Mouse (Mus musculus) brain, embryonic 14.5 days (tissue): ENCODE results near the gene Plcb1. TPM values are rescaled to one million over a fixed set of nuclear protein-coding genes. Genes with fewer than 3 reads are reported as not detected.

Experiments
- DNase-seq: peaks from one replicate; pipeline ENCODE4 v3.0.0-alpha.2; 2011; ENCODE audit warnings: low read depth
- CTCF ChIP-seq: fragments of 200-500 bp; IDR thresholded peaks from 2 replicates; pipeline ENCODE4 v1.5.1; 2012; ENCODE audit warnings: inconsistent platforms, mild to moderate bottlenecking, moderate library complexity, borderline replicate concordance; ENCODE audit not compliant: insufficient read depth, insufficient read length; ENCODE audit errors: extremely low read depth
- POLR2A ChIP-seq: fragments of 200-500 bp; IDR thresholded peaks from 2 replicates; pipeline ENCODE4 v1.6.1; 2012; ENCODE audit warnings: mild to moderate bottlenecking, inconsistent platforms, borderline replicate concordance; ENCODE audit not compliant: poor library complexity, insufficient read depth, insufficient read length, severe bottlenecking; ENCODE audit errors: extremely low read depth
- polyA plus RNA-seq: library from polyadenylated mRNA; depleted of rRNA; stranded (reverse); fragments of >200 nt; gene quantifications from 2 replicates; pipeline ENCODE4 v1.2.3, GENCODE M21; 2012

Plcb1 gene
- polyA plus RNA-seq, 1 experiment, result 15.2 TPM

GRCm38 (mm10) chr2:134844391-134845238 is 58.7 kb downstream of the Plcb1 start:
- TF ChIP-seq CTCF (no peak), POLR2A (no peak)

GRCm38 (mm10) chr2:134845239-134845738 is 59.4 kb downstream of the Plcb1 start:
- TF ChIP-seq POLR2A (no peak), CTCF (no peak)
- DNase-seq, result no peak

More at GRCm38 (mm10) chr2:134844391-134845238, 58.7 kb downstream of the Plcb1 start:
- DNase-seq, result no peak

GRCm38 (mm10) chr2:134846555-134846954 is 60.7 kb downstream of the Plcb1 start:
- DNase-seq, result no peak
- TF ChIP-seq POLR2A (no peak), CTCF (no peak)

- no peak for DNase-seq
- TF ChIP-seq POLR2A, result no peak
- no peak for TF ChIP-seq CTCF
Observed at GRCm38 (mm10) chr2:134851189-134852171, 65.6 kb downstream of the Plcb1 start.

- TF ChIP-seq CTCF (no peak), POLR2A (no peak)
- DNase-seq, result no peak
Observed at GRCm38 (mm10) chr2:134856239-134856638, 70.4 kb downstream of the Plcb1 start.

GRCm38 (mm10) chr2:134856691-134857090 is 70.8 kb downstream of the Plcb1 start:
- no peak for DNase-seq
- TF ChIP-seq CTCF, result no peak
- no peak for TF ChIP-seq POLR2A

- DNase-seq, result no peak
- TF ChIP-seq CTCF, result no peak
- TF ChIP-seq POLR2A, result no peak
Observed at GRCm38 (mm10) chr2:134864985-134865645, 79.2 kb downstream of the Plcb1 start.

GRCm38 (mm10) chr2:134867381-134867780 is 81.5 kb downstream of the Plcb1 start:
- TF ChIP-seq CTCF (no peak), POLR2A (no peak)
- DNase-seq, result no peak

GRCm38 (mm10) chr2:134871692-134872489 is 86.0 kb downstream of the Plcb1 start:
- TF ChIP-seq CTCF (no peak), POLR2A (no peak)
- DNase-seq, result peak; percentile 67

- no peak for DNase-seq
- TF ChIP-seq CTCF (no peak), POLR2A (no peak)
Observed at GRCm38 (mm10) chr2:134872490-134872781, 86.6 kb downstream of the Plcb1 start.
